ENCODE assay signal across 32 mouse cellular contexts in genomic region chr4:63759931-63760330, GRCm38 (mm10). TPM values are rescaled to one million over a fixed set of nuclear protein-coding genes. Genes with fewer than 3 reads are reported as not detected.
"Had no signal": no experiment of that assay in that cellular context is flagged by ENCODE, and none has a peak within 500 bp of the region (broad histone marks: within the 10 kb centered on the region; RNA-seq: fewer than 3 reads in every experiment).

No protein-coding gene starts in this region.

- H3K9ac ChIP-seq: embryonic facial prominence, embryonic 12.5 days; embryonic facial prominence, embryonic 13.5 days; embryonic facial prominence, embryonic 15.5 days; forebrain, embryonic 12.5 days; forebrain, embryonic 13.5 days; forebrain, embryonic 15.5 days; forebrain, postnatal 0 days had no signal

- DNase-seq: cerebellum, adult 9-11 months; cerebellum, postnatal 10 days; cerebellum, postnatal 14 days; cerebellum, postnatal 25 days; cerebellum, postnatal 36 days; embryo, embryonic 11 days; forebrain, postnatal 0 days; gastrocnemius, adult 2 months; gastrocnemius, postnatal 10 days; gastrocnemius, postnatal 14 days; gastrocnemius, postnatal 25 days; gastrocnemius, postnatal 36 days; heart, adult 11 months; heart, adult 18-20 months; heart, adult 2 months had no signal

- H3K27me3 ChIP-seq: embryonic facial prominence, embryonic 12.5 days; embryonic facial prominence, embryonic 13.5 days; embryonic facial prominence, embryonic 15.5 days; forebrain, embryonic 12.5 days; forebrain, embryonic 13.5 days; forebrain, embryonic 15.5 days had no signal

- H3K4me3 ChIP-seq: embryonic facial prominence, embryonic 10.5 days; embryonic facial prominence, embryonic 12.5 days; embryonic facial prominence, embryonic 13.5 days; embryonic facial prominence, embryonic 15.5 days; erythroblast, embryonic 14.5 days; forebrain, embryonic 10.5 days; forebrain, embryonic 12.5 days; forebrain, embryonic 13.5 days; forebrain, embryonic 15.5 days; gastrocnemius, adult 2 months; heart, adult 2 months had no signal

- H3K36me3 ChIP-seq: embryonic facial prominence, embryonic 10.5 days; embryonic facial prominence, embryonic 12.5 days; embryonic facial prominence, embryonic 13.5 days; embryonic facial prominence, embryonic 15.5 days; forebrain, embryonic 10.5 days; forebrain, embryonic 12.5 days; forebrain, embryonic 15.5 days had no signal

- H3K4me1 ChIP-seq: embryonic facial prominence, embryonic 10.5 days; embryonic facial prominence, embryonic 12.5 days; embryonic facial prominence, embryonic 13.5 days; embryonic facial prominence, embryonic 15.5 days; forebrain, embryonic 10.5 days; forebrain, embryonic 12.5 days; forebrain, embryonic 13.5 days; forebrain, embryonic 15.5 days had no signal

- H3K4me2 ChIP-seq: embryonic facial prominence, embryonic 12.5 days; embryonic facial prominence, embryonic 13.5 days; embryonic facial prominence, embryonic 15.5 days; forebrain, embryonic 12.5 days; forebrain, embryonic 13.5 days; forebrain, embryonic 15.5 days had no signal

- H3K27ac ChIP-seq: embryonic facial prominence, embryonic 10.5 days; embryonic facial prominence, embryonic 12.5 days; embryonic facial prominence, embryonic 13.5 days; embryonic facial prominence, embryonic 15.5 days; forebrain, embryonic 10.5 days; forebrain, embryonic 12.5 days; forebrain, embryonic 13.5 days; forebrain, embryonic 15.5 days; gastrocnemius, adult 2 months; heart, adult 2 months had no signal

- H3K9me3 ChIP-seq: embryonic facial prominence, embryonic 10.5 days; embryonic facial prominence, embryonic 12.5 days; embryonic facial prominence, embryonic 13.5 days; embryonic facial prominence, embryonic 15.5 days; forebrain, embryonic 10.5 days; forebrain, embryonic 12.5 days; forebrain, embryonic 13.5 days; forebrain, embryonic 15.5 days had no signal

- ATAC-seq: forebrain, embryonic 13.5 days; forebrain, embryonic 14.5 days; forebrain, embryonic 15.5 days; forebrain, embryonic 16.5 days; forebrain, postnatal 0 days had no signal

RNA-seq across cellular contexts. Expression of gene Tnfsf15, which starts 15.0 kb away (rescaled TPM):
- total RNA-seq: common myeloid progenitor, adult 5-6 weeks; forebrain, postnatal 0 days; gastrocnemius, adult 18-20 months; gastrocnemius, postnatal 36 days; gastrocnemius, postnatal 4 days; heart, adult 18-20 months; heart, adult 2 months; heart, adult 8-10 months had no signal
- polyA plus RNA-seq: cortical plate, adult 2 months; embryonic facial prominence, embryonic 10.5 days; embryonic facial prominence, embryonic 12.5 days; embryonic facial prominence, embryonic 13.5 days; erythroblast, embryonic 14.5 days; forebrain, embryonic 10.5 days; forebrain, embryonic 11.5 days; forebrain, embryonic 12.5 days; forebrain, embryonic 13.5 days; forebrain, embryonic 14.5 days; forebrain, embryonic 15.5 days; forebrain, embryonic 16.5 days; forebrain, postnatal 0 days; heart, adult 2 months had no signal
